Mouse (Mus musculus): ENCODE data around the gene Gm43552. TPM values are rescaled to one million over a fixed set of nuclear protein-coding genes. Genes with fewer than 3 reads are reported as not detected.

The Gm43552 gene
- polyA plus RNA-seq, 1 experiment from 2014 or later = not detected

DNA sequence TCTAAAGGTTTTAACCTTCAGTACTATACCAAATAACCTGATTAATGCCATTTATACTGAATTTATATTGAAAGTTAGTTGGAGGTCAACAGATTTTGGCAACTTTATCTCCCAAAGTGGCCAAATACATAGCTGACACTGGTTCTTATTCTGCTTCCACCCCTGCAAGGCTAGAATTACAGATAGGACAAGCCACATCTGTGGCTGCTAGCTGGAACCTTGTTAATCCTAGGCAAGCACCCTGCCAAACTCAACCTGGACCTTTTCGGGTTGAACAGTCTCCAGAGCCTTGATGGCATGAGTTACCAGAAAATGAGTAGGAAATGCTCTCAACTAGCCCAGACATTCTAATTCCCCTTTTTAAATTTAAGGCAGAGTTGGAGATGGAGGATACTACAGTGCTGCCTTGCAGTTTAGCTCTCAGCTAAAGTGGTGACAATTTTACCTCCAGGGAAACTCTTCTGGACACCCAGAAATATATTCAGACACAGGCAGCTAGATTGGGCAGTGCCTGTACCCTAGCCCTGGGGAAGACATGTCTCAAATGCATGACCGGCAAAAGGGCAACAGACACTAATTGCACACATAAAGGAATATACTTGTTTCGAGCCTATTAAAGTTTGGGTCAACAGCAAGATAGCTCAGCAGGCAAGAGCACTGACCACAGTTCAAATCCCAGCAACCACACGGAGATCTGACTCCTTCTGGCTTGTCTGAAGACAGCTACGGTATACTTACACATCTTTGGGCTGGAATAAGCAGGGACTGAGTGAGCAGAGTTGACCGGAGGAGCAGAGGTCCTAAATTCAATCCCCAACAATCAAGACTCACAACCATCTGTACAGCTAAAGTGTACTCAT lies 105.4 kb downstream of the Gm43552 start:
- WGBS = 79% methylated on average over 6 of the region's 6 CpGs
- H3K4me2 ChIP-seq (replicated peaks) = no peak overlapping the region
- peaks cover 11% of the 10 kb centered on the region for H3K4me1 ChIP-seq
- H3K27me3 ChIP-seq = no peaks in the 10 kb centered on the region
- peaks cover 32% of the 10 kb centered on the region for H3K36me3 ChIP-seq
- no peak overlapping the region for H3K9ac ChIP-seq
- H3K9me3 ChIP-seq (replicated peaks) = no peaks in the 10 kb centered on the region
- no peak overlapping the region for H3K4me3 ChIP-seq
- no peak overlapping the region for H3K27ac ChIP-seq
- no peak for ATAC-seq (ENCODE audit: low FRiP score)

DNA sequence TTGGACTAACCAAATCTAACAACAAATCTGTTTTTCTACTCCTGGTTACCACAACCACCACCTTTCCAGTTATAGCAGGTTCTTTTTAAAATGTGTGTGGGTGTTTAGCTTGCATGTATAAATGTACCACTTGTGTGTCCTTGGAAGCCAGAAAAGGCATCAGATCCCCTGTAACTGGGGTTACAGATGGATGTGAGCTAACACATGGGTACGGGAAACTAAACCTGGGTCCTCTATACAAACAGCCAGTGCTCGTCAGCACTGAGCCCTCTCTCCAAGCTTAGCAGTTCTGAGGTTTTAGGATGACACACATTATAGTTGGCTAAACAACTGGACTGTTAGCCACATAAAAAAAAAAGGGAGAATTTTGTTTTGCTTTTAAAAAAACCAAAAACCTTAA lies 106.9 kb downstream of the Gm43552 start:
- H3K27ac ChIP-seq = no peak overlapping the region
- no peak for ATAC-seq (ENCODE audit: low FRiP score)
- H3K4me1 ChIP-seq = peaks cover 8% of the 10 kb centered on the region
- H3K4me2 ChIP-seq (replicated peaks) = no peak overlapping the region
- WGBS = 58% methylated on average over 2 of the region's 2 CpGs
- H3K9me3 ChIP-seq (replicated peaks) = no peaks in the 10 kb centered on the region
- H3K9ac ChIP-seq = no peak overlapping the region
- no peak overlapping the region for H3K4me3 ChIP-seq
- H3K36me3 ChIP-seq = peaks cover 32% of the 10 kb centered on the region
- H3K27me3 ChIP-seq = no peaks in the 10 kb centered on the region

Other genes with a start within 250 kb of the Gm43552 start
- gene Rfc1, start 157.2 kb downstream of the Gm43552 start, polyA plus RNA-seq (2016; fragmentation: Nextera tagmentation; extraction: Ambion mirVana) = 68.5 and 82.2 TPM in 2 replicates
- not detected in 2 replicates for gene Klb, start 144.5 kb downstream of the Gm43552 start, polyA plus RNA-seq (2016; fragmentation: Nextera tagmentation; extraction: Ambion mirVana)
- 663 and 741 TPM in 2 replicates for gene Rpl9, start 101.4 kb downstream of the Gm43552 start, polyA plus RNA-seq (2016; fragmentation: Nextera tagmentation; extraction: Ambion mirVana)
- 58.3 and 60.2 TPM in 2 replicates for gene Lias, start 101.3 kb downstream of the Gm43552 start, polyA plus RNA-seq (2016; fragmentation: Nextera tagmentation; extraction: Ambion mirVana)
- 93.6 and 97.0 TPM in 2 replicates for gene Ugdh, start 56.9 kb downstream of the Gm43552 start, polyA plus RNA-seq (2016; fragmentation: Nextera tagmentation; extraction: Ambion mirVana)
- 154 and 157 TPM in 2 replicates for gene Smim14, start 44.4 kb upstream of the Gm43552 start, polyA plus RNA-seq (2016; fragmentation: Nextera tagmentation; extraction: Ambion mirVana)
- gene Ube2k, start 44.4 kb upstream of the Gm43552 start, polyA plus RNA-seq (2016; fragmentation: Nextera tagmentation; extraction: Ambion mirVana) = 192 and 193 TPM in 2 replicates
- gene Pds5a, start 205.4 kb upstream of the Gm43552 start, polyA plus RNA-seq (2016; fragmentation: Nextera tagmentation; extraction: Ambion mirVana) = 102 and 109 TPM in 2 replicates